Mouse (Mus musculus): ENCODE data around the gene Slc45a1. TPM values are rescaled to one million over a fixed set of nuclear protein-coding genes. Genes with fewer than 3 reads are reported as not detected.

Gene Slc45a1
- polyA plus RNA-seq, 2 experiments from 2014 or later, result not detected

Other genes starting within 250 kb of the Slc45a1 start
- gene Errfi1, start 201.7 kb upstream of the Slc45a1 start, polyA plus RNA-seq (2017; shearing (Covaris generic)), result 1 to 10 TPM; 1.4 to 2.7 TPM